Mouse (Mus musculus) small intestine, adult 2 months (tissue): Measurements from ENCODE around the gene Dph1.

Experiments used
- CTCF ChIP-seq: fragments of 200-500 bp; IDR thresholded peaks from 2 replicates; pipeline ENCODE4 v1.5.1; 2012; ENCODE audit warnings: low read depth, mild to moderate bottlenecking, control low read depth, inconsistent platforms, low read length, moderate library complexity, mixed read lengths; ENCODE audit not compliant: insufficient replicate concordance, insufficient read length; ENCODE audit errors: extremely low read depth
- POLR2A ChIP-seq: fragments of 200-500 bp; IDR thresholded peaks from 2 replicates; pipeline ENCODE4 v1.6.1; 2012; ENCODE audit warnings: low read depth, mild to moderate bottlenecking, control low read depth, inconsistent platforms, low read length, moderate library complexity

GRCm38 (mm10) chr11:75157037-75157436 is 34.0 kb downstream of the Dph1 start:
- TF ChIP-seq POLR2A (no peak), CTCF (no peak)
